Mouse (Mus musculus): ENCODE data around the gene Epha5. TPM values are rescaled to one million over a fixed set of nuclear protein-coding genes. Genes with fewer than 3 reads are reported as not detected.

Gene Epha5
- polyA plus RNA-seq, 1 experiment from 2014 or later = 6.8 TPM

DNA sequence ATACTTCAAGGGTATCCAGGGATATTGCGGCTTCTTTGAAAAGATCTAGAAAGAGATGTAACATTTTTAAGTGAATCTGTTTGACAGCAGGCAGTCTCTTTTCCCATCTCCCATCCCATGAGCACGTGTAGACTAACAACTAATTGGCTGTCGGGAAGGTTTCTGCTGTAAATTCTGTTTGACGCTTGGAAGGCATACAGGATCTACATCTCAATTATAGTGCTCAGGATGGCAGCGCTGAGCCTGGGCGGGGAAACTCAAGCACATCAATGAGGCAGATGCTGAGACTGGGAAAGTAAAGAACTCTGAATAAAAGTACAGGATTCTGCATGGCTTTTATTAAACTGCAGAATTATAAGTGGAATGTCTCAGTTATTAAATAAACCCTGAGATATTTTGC is 335.9 kb downstream of the Epha5 start:
- Histone ChIP-seq H3K9me3 (no peaks in the 10 kb centered on the region), H3K27ac (no peak overlapping the region), H3K27me3 (no peaks in the 10 kb centered on the region), H3K4me2 (no peak overlapping the region), H3K4me1 (no peaks in the 10 kb centered on the region), H3K4me3 (no peak overlapping the region), H3K9ac (no peak overlapping the region), H3K36me3 (no peaks in the 10 kb centered on the region)
- 50% methylated on average over 6 of the region's 6 CpGs for WGBS
- ATAC-seq (ENCODE audit: insufficient number of reproducible peaks, low FRiP score, low TSS enrichment, low read depth) = no peak

DNA sequence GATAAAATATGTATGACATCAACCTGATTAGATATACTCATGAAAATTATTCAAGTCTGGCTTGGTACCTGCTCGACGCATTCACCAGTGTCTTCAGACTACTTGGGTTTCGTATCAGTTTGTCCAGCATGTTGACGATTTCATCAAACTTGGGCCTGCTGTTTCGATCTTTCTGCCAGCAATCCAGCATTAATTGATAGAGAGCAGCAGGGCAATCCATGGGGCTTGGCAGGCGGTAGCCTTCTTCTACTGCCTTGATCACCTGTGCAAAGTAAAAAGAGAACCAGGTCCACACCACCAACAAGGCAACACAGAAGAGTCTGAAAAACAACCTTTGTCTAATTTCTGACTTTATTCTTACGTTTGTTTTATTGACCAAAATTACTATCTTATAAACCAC is 346.2 kb downstream of the Epha5 start:
- Histone ChIP-seq H3K27me3 (no peaks in the 10 kb centered on the region), H3K36me3 (no peaks in the 10 kb centered on the region), H3K9ac (no peak overlapping the region), H3K4me2 (no peak overlapping the region), H3K9me3 (no peaks in the 10 kb centered on the region), H3K4me3 (no peak overlapping the region), H3K27ac (no peak overlapping the region), H3K4me1 (no peaks in the 10 kb centered on the region)
- 84% methylated on average over 7 of the region's 7 CpGs for WGBS
- no peak for ATAC-seq (ENCODE audit: insufficient number of reproducible peaks, low FRiP score, low TSS enrichment, low read depth)

DNA sequence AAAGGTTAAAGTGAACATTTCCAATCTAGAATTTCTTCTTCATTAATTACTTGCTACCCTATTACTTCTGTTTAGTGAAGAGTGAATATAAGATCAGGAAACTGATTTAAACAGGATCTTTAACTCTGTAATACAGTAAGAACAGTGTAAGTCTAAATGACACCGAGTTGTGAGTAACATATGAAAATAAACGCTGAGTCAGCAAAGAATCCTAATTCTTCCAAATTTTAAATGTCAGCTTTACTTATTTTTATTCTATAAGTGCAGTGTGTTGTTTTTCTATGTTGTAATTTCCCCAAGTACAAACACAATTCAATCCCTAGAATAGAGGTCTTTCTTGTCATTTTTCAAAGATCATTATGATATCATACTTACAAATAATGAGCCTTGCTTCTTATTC is 363.3 kb downstream of the Epha5 start:
- 86% methylated on average over 2 of the region's 2 CpGs for WGBS
- no peaks in the 10 kb centered on the region for H3K36me3 ChIP-seq
- no peaks in the 10 kb centered on the region for H3K4me1 ChIP-seq
- no peak overlapping the region for H3K9ac ChIP-seq
- H3K4me2 ChIP-seq = no peak overlapping the region
- no peak overlapping the region for H3K27ac ChIP-seq
- no peaks in the 10 kb centered on the region for H3K27me3 ChIP-seq
- no peaks in the 10 kb centered on the region for H3K9me3 ChIP-seq
- no peak for ATAC-seq (ENCODE audit: insufficient number of reproducible peaks, low FRiP score, low TSS enrichment, low read depth)
- H3K4me3 ChIP-seq = no peak overlapping the region

DNA sequence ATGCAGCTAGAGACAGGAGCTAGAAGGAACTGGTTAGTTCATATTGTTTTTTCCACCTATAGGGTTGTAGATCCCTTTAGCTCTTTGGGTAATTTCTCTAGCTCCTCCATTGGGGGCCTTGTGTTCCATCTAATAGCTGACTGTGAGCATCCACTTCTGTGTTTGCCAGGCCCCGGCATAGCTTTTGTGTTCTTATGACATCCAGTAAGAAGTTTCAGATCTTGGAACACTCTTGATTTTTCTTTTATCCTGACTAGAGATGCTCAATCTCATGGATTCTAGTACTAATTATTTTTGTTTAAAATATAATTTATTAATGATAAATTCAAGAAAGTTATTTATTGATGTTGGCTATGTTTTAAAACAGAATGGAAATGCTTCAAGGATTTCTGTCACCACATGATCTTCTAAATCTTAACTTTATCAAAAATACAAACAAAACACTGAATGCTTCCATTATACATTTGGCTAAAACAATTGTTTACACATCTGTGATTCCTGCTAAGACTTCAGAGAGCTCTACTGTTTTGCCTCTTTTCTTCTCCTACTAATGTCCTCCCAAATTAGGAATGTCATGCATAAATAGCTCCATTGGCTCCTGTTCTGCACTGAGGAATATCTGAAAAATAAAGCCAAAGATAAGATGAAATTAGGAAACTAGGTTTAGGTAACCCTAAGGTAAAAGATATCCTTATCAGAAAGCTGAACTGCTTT is 379.8 kb downstream of the Epha5 start:
- Histone ChIP-seq H3K4me2 (no peak overlapping the region), H3K36me3 (no peaks in the 10 kb centered on the region), H3K9me3 (no peaks in the 10 kb centered on the region), H3K9ac (no peak overlapping the region), H3K27ac (no peak overlapping the region), H3K4me3 (no peak overlapping the region), H3K4me1 (no peaks in the 10 kb centered on the region), H3K27me3 (no peaks in the 10 kb centered on the region)
- ATAC-seq (ENCODE audit: insufficient number of reproducible peaks, low FRiP score, low TSS enrichment, low read depth) = no peak
- WGBS = 95% methylated on average over 1 of the region's 1 CpGs
